Mouse (Mus musculus) bone marrow, adult 2 months (tissue): ENCODE measurements around the gene Olfr1130. TPM values are rescaled to one million over a fixed set of nuclear protein-coding genes. Genes with fewer than 3 reads are reported as not detected.
"Not testable (repeated sequence)": the region's sequence is repeated elsewhere in the genome, so short reads cannot be mapped to it uniquely, and the experiment has no call there.

Experiments used
- H3K27ac ChIP-seq: fragments of 200-500 bp; 2 replicates; pipeline ENCODE4 v1.5.1; 2012; ENCODE audit warnings: low read depth, mild to moderate bottlenecking, control low read depth, inconsistent platforms, low read length; ENCODE audit not compliant: control insufficient read depth, poor library complexity, insufficient read depth
- H3K4me1 ChIP-seq: fragments of 200-500 bp; 2 replicates; pipeline ENCODE4 v1.6.1; 2011; ENCODE audit warnings: low read length; ENCODE audit not compliant: control insufficient read depth, insufficient read depth
- H3K4me3 ChIP-seq: fragments of 200-500 bp; replicated peaks from 2 replicates; pipeline ENCODE3; 2011; ENCODE audit warnings: mild to moderate bottlenecking, low read depth, low read length, control low read depth; ENCODE audit not compliant: control insufficient read depth
- CTCF ChIP-seq: fragments of 200-500 bp; IDR thresholded peaks from 2 replicates; pipeline ENCODE4 v1.5.1; 2011; ENCODE audit warnings: low read length, control low read depth; ENCODE audit not compliant: control insufficient read depth, insufficient read depth
- POLR2A ChIP-seq: fragments of 200-500 bp; IDR thresholded peaks from 2 replicates; pipeline ENCODE4 v1.6.1; 2011; ENCODE audit warnings: low read depth, mild to moderate bottlenecking, control low read depth, low read length, borderline replicate concordance; ENCODE audit not compliant: control insufficient read depth
- WGBS: fragments of 180-500 bp; shearing (Covaris S2); methylation state at CpG from one replicate; pipeline ENCODE4 v1.1.7; 2018; 5-methylcytosine and 5-hydroxymethylcytosine counted together
- polyA plus RNA-seq: library from polyadenylated mRNA; stranded (reverse); fragments of >200 nt; gene quantifications from 2 replicates; pipeline ENCODE4 v1.2.4, GENCODE M21; 2011; ENCODE audit warnings: low replicate concordance; ENCODE audit not compliant: missing spikeins, insufficient read depth, insufficient read length

The Olfr1130 gene
- polyA plus RNA-seq = not detected in 2 replicates

- H3K27ac ChIP-seq, H3K4me1 ChIP-seq, H3K4me3 ChIP-seq: not testable (repeated sequence)
Measured at GRCm38 (mm10) chr2:87605912-87606311, at the start of gene Olfr1130. Gene Olfr1130 (plus strand): TSS chr2:87606212.

- H3K4me3 ChIP-seq, H3K4me1 ChIP-seq, H3K27ac ChIP-seq: not testable (repeated sequence)
- WGBS = 55% methylated on average over 1 of the region's 1 CpGs
Measured at GRCm38 (mm10) chr2:87573602-87574001, 32.4 kb upstream of the Olfr1130 start, which contains the start of gene Olfr1129. Gene Olfr1129 (plus strand): TSS chr2:87573902.

- Histone ChIP-seq H3K27ac (no peak within 1 kb of the TSS), H3K4me3 (no peak within 1 kb of the TSS), H3K4me1 (no peaks in the 10 kb centered on the region)
- WGBS = 53% methylated on average over 3 of the region's 3 CpGs
- TF ChIP-seq POLR2A = no peak
- no peak for TF ChIP-seq CTCF
Measured at GRCm38 (mm10) chr2:87626804-87627203, 20.8 kb downstream of the Olfr1130 start, which contains the start of gene Olfr1131. Gene Olfr1131 (plus strand): TSS chr2:87627104.

GRCm38 (mm10) chr2:87637435-87637834, 31.4 kb downstream of the Olfr1130 start, which contains the start of gene Olfr1132:
Gene Olfr1132 (minus strand): TSS chr2:87637535.
- TF ChIP-seq POLR2A (no peak), CTCF (no peak)
- Histone ChIP-seq H3K27ac (no peak within 1 kb of the TSS), H3K4me1 (no peaks in the 10 kb centered on the region), H3K4me3 (no peak within 1 kb of the TSS)

GRCm38 (mm10) chr2:87642441-87642840, 36.4 kb downstream of the Olfr1130 start:
- TF ChIP-seq CTCF = no peak
- no peak overlapping the region for H3K4me3 ChIP-seq
- no peak overlapping the region for H3K27ac ChIP-seq
- no peaks in the 10 kb centered on the region for H3K4me1 ChIP-seq

GRCm38 (mm10) chr2:87647274-87647673, 41.3 kb downstream of the Olfr1130 start, which contains the start of gene Olfr1133:
Gene Olfr1133 (minus strand): TSS chr2:87647374.
- Histone ChIP-seq H3K4me3 (no peak within 1 kb of the TSS), H3K4me1 (no peaks in the 10 kb centered on the region), H3K27ac (no peak within 1 kb of the TSS)
- TF ChIP-seq CTCF = no peak
- no peak for TF ChIP-seq POLR2A

GRCm38 (mm10) chr2:87658360-87658759, 52.3 kb downstream of the Olfr1130 start, which contains the start of gene Olfr1134:
Gene Olfr1134 (minus strand): TSS chr2:87658460.
- WGBS = 75% methylated on average over 2 of the region's 2 CpGs
- H3K4me1 ChIP-seq = no peaks in the 10 kb centered on the region
- no peak within 1 kb of the TSS for H3K27ac ChIP-seq
- no peak within 1 kb of the TSS for H3K4me3 ChIP-seq
- TF ChIP-seq POLR2A = no peak
- TF ChIP-seq CTCF = no peak

Other genes starting within 250 kb of the Olfr1130 start
- gene Olfr1121, start 236.3 kb upstream of the Olfr1130 start, polyA plus RNA-seq = not detected in 2 replicates
- gene Olfr1122, start 220.4 kb upstream of the Olfr1130 start, polyA plus RNA-seq = not detected in 2 replicates
- not detected in 2 replicates for gene Olfr1123, start 189.6 kb upstream of the Olfr1130 start, polyA plus RNA-seq
- gene Olfr1124, start 175.9 kb upstream of the Olfr1130 start, polyA plus RNA-seq = 0.79 and 1.2 TPM in 2 replicates
- gene Olfr1126, start 152.2 kb upstream of the Olfr1130 start, polyA plus RNA-seq = not detected in 2 replicates
- not detected in 2 replicates for gene Pramel7, start 109.1 kb upstream of the Olfr1130 start, polyA plus RNA-seq
- 1.5 TPM in 1 of 2 replicates, not detected in the other for gene Pramel6, start 99.6 kb upstream of the Olfr1130 start, polyA plus RNA-seq
- gene Olfr153, start 74.4 kb upstream of the Olfr1130 start, polyA plus RNA-seq = not detected in 2 replicates
- gene Olfr1128, start 60.7 kb upstream of the Olfr1130 start, polyA plus RNA-seq = not detected in 2 replicates
- gene Olfr1129, start 32.3 kb upstream of the Olfr1130 start, polyA plus RNA-seq = not detected in 2 replicates
- not detected in 2 replicates for gene Olfr1131, start 20.9 kb downstream of the Olfr1130 start, polyA plus RNA-seq
- not detected in 2 replicates for gene Olfr1132, start 31.3 kb downstream of the Olfr1130 start, polyA plus RNA-seq
- not detected in 2 replicates for gene Olfr1133, start 41.2 kb downstream of the Olfr1130 start, polyA plus RNA-seq
- gene Olfr1134, start 52.2 kb downstream of the Olfr1130 start, polyA plus RNA-seq = not detected in 2 replicates
- gene Olfr1135, start 67.5 kb downstream of the Olfr1130 start, polyA plus RNA-seq = not detected in 2 replicates
- not detected in 2 replicates for gene Olfr1136, start 87.7 kb downstream of the Olfr1130 start, polyA plus RNA-seq
- not detected in 2 replicates for gene Olfr1137, start 107.0 kb downstream of the Olfr1130 start, polyA plus RNA-seq
- gene Olfr1138, start 133.8 kb downstream of the Olfr1130 start, polyA plus RNA-seq = not detected in 2 replicates
- gene Olfr1140, start 137.5 kb downstream of the Olfr1130 start, polyA plus RNA-seq = not detected in 2 replicates
- not detected in 2 replicates for gene Olfr1141, start 147.8 kb downstream of the Olfr1130 start, polyA plus RNA-seq
- not detected in 2 replicates for gene Olfr152, start 173.3 kb downstream of the Olfr1130 start, polyA plus RNA-seq
- gene Olfr1143, start 194.4 kb downstream of the Olfr1130 start, polyA plus RNA-seq = not detected in 2 replicates
- gene Olfr1145, start 203.6 kb downstream of the Olfr1130 start, polyA plus RNA-seq = not detected in 2 replicates
- gene Olfr1148, start 224.3 kb downstream of the Olfr1130 start, polyA plus RNA-seq = not detected in 2 replicates
- not detected in 2 replicates for gene Olfr1150-ps1, start 237.8 kb downstream of the Olfr1130 start, polyA plus RNA-seq
- not detected in 2 replicates for gene Olfr1151, start 249.7 kb downstream of the Olfr1130 start, polyA plus RNA-seq